Mouse (Mus musculus): ENCODE results near the gene Mtmr12.

DNA sequence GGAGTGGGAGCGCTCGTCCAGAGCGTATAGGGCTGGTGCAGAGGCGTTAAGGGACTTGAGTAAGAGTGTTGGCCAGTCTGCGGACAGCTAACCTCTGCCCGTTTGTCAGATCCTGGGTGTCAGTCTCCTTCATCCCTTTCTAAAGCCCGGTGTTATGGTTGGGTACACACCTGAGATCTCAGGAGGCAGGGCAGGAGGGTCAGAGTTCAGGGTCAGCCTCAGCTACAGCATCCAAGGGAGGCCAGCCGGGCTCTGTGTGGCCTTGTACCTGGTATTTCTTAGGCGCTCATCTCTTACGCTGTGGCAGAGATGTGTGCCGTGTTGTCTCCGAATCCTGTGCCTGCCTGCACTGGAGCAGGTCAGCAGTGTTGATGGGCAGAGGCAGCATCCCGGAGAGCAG, 16.3 kb downstream of the Mtmr12 start:
- TF ChIP-seq CTCF (IDR thresholded peaks at IDR 0.05; ENCODE audit: borderline replicate concordance, extremely low read depth, insufficient read depth, insufficient read length): no peak
- TF ChIP-seq POLR2A (IDR thresholded peaks at IDR 0.05; ENCODE audit: borderline replicate concordance, extremely low read depth, insufficient read depth, insufficient read length, poor library complexity, severe bottlenecking): no peak
